Mouse (Mus musculus): ENCODE measurements around the gene Dusp3.

GRCm38 (mm10) chr11:101924441-101924976 is 62.3 kb downstream of the Dusp3 start:
- TF ChIP-seq POLR2A (IDR thresholded peaks at IDR 0.05; ENCODE audit: control insufficient read depth, extremely low read depth, insufficient read depth, low read length, poor library complexity) = no peak
- TF ChIP-seq CTCF (IDR thresholded peaks at IDR 0.05; ENCODE audit: borderline replicate concordance, control insufficient read depth, extremely low read depth, insufficient read depth, low read length, poor library complexity) = no peak
